Mouse (Mus musculus) E14TG2a.4 (cell line): ENCODE results near the gene Ap5m1.

ENCODE experiments used
- CTCF ChIP-seq: conservative IDR thresholded peaks from 2 replicates; pipeline ENCODE4 v1.5.1; 2014; ENCODE audit warnings: low read length
- POU5F1 ChIP-seq: IDR thresholded peaks from 2 replicates; pipeline ENCODE4 v1.6.1; 2014; ENCODE audit warnings: low read length, borderline replicate concordance

DNA sequence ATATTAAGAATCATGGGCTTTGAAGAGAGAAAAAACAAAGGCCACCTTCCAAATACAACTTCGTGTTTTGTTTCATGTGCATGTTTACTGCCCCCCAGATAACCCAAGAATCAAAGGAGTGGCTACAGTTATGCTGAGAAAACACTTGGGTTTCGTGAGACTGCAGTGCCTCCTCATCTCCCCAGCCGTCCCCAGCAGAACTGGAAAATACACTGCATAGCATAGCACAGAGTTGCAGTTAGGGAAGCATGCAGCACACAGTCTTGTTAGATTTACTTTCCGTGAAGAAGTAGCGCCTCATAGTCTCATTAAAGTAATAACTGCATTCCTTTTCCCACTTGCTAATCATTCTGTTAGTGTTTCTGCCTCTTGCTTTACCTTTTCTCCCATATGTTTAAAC is 24.2 kb downstream of the Ap5m1 start:
- TF ChIP-seq CTCF: no peak
- no peak for TF ChIP-seq POU5F1
